ENCODE assay signal across 8 mouse cellular contexts in genomic region chr14:120911388-120911901, GRCm38 (mm10). TPM values are rescaled to one million over a fixed set of nuclear protein-coding genes. Genes with fewer than 3 reads are reported as not detected.
A peak's percentile ranks its signal among the peaks of the same experiment; 100 is the strongest.
DNase-seq lines count a peak whose midpoint lies in the region; ATAC-seq and TF ChIP-seq lines count a peak whose summit lies in the region.

No protein-coding gene starts in this region.

- DNase-seq in adrenal gland, postnatal 4 days (ENCODE audit: low spot score in 2 of 2) = peak; percentile 7 to 32
- peak; percentile 61 for DNase-seq in embryonic facial prominence, embryonic 14.5 days (ENCODE audit: low spot score)
- DNase-seq in heart, postnatal 14 days = peak; percentile 44 to 46
- DNase-seq in layer of hippocampus, postnatal 25 days (ENCODE audit: extremely low spot score in 1 of 2, low spot score in 1 of 2) = peak; percentile 13 to 19
- peak; percentile 29 for DNase-seq in right cerebral cortex, adult 18-20 months
- peak; percentile 35 for DNase-seq in urinary bladder, postnatal 14 days (ENCODE audit: low spot score)

- no peaks in the 10 kb centered on the region for H3K27me3 ChIP-seq in E14TG2a.4 (ENCODE audit: insufficient read depth, low read length)
- no peaks in the 10 kb centered on the region for H3K27me3 ChIP-seq in embryonic facial prominence, embryonic 14.5 days (replicated peaks; ENCODE audit: control insufficient read depth, insufficient read depth, low read length)

- TF ChIP-seq CTCF in E14TG2a.4 (conservative IDR thresholded peaks at IDR 0.05; ENCODE audit: low read length) = no peak

- peaks cover 19% of the 10 kb centered on the region for H3K36me3 ChIP-seq in E14TG2a.4 (ENCODE audit: insufficient read depth, low read length)
- H3K36me3 ChIP-seq in embryonic facial prominence, embryonic 14.5 days (ENCODE audit: control insufficient read depth, insufficient read depth, low read length) = no peaks in the 10 kb centered on the region

- H3K4me3 ChIP-seq in E14TG2a.4 (replicated peaks; ENCODE audit: low read length) = peak overlapping the region; percentile 90
- H3K4me3 ChIP-seq in embryonic facial prominence, embryonic 14.5 days (ENCODE audit: low read depth, low read length) = peak overlapping the region; percentile 80

- WGBS in embryonic facial prominence, embryonic 14.5 days = 0% methylated on average over 11 of the region's 63 CpGs

- H3K9me3 ChIP-seq in E14TG2a.4 (ENCODE audit: low read length) = no peaks in the 10 kb centered on the region
- no peaks in the 10 kb centered on the region for H3K9me3 ChIP-seq in embryonic facial prominence, embryonic 14.5 days (ENCODE audit: control insufficient read depth, low read length)

- peak overlapping the region; percentile 97 for H3K4me2 ChIP-seq in embryonic facial prominence, embryonic 14.5 days (ENCODE audit: low read depth, low read length)

- peaks cover 55% of the 10 kb centered on the region for H3K4me1 ChIP-seq in E14TG2a.4 (replicated peaks; ENCODE audit: low read depth, low read length)
- peaks cover 14% of the 10 kb centered on the region for H3K4me1 ChIP-seq in embryonic facial prominence, embryonic 14.5 days (ENCODE audit: control insufficient read depth, insufficient read depth, low read length)

- peak overlapping the region; percentile 92 for H3K27ac ChIP-seq in embryonic facial prominence, embryonic 14.5 days (replicated peaks; ENCODE audit: low read depth, low read length)

- intact Hi-C loops in heart, postnatal 14 days (cut with DNase I) = loop anchor here (5.0 kb wide), 3 partner anchors 64 to 876 kb away; no protein-coding TSS in a partner anchor

- H3K9ac ChIP-seq in embryonic facial prominence, embryonic 14.5 days (ENCODE audit: low read depth, low read length) = peak overlapping the region; percentile 88

- ATAC-seq in embryonic facial prominence, embryonic 14.5 days (ENCODE audit: low read depth) = peak; percentile 22
- peak; percentile 33 for ATAC-seq in megakaryocyte, adult 5-6 weeks (ENCODE audit: poor library complexity, severe bottlenecking)

RNA-seq across cellular contexts. Expression of gene Ipo5, which starts 0.4 kb away (rescaled TPM):
- total RNA-seq in adrenal gland, postnatal 4 days (2021) = 100 to 1,000 TPM in 1 of 2 experiments, 10 to 100 TPM in 1; 94.6 to 100 TPM
- 102 and 110 TPM in 2 replicates for polyA plus RNA-seq in embryonic facial prominence, embryonic 14.5 days (2014; fragmentation: Nextera tagmentation; extraction: Ambion mirVana)
- 10 to 100 TPM; 79.3 to 81.4 TPM for total RNA-seq in heart, postnatal 14 days (2021)
- 10 to 100 TPM; 93.3 to 98.6 TPM for total RNA-seq in layer of hippocampus, postnatal 25 days (2021)
- total RNA-seq in megakaryocyte, adult 5-6 weeks (2015) = 60.0 and 61.0 TPM in 2 replicates
- 96.7 and 102 TPM in 2 replicates for total RNA-seq in megakaryocyte, adult 5-6 weeks (2017)

Comparison
In these comparisons a context has a peak if more than half of its experiments do, and no peak if none do; other contexts are left out.
1. Peak in every context shown above with its lines: DNase-seq, ATAC-seq, H3K4me3 ChIP-seq and H3K27ac ChIP-seq.